Mouse (Mus musculus): ENCODE data around the gene Scyl1.

The Scyl1 gene

DNA sequence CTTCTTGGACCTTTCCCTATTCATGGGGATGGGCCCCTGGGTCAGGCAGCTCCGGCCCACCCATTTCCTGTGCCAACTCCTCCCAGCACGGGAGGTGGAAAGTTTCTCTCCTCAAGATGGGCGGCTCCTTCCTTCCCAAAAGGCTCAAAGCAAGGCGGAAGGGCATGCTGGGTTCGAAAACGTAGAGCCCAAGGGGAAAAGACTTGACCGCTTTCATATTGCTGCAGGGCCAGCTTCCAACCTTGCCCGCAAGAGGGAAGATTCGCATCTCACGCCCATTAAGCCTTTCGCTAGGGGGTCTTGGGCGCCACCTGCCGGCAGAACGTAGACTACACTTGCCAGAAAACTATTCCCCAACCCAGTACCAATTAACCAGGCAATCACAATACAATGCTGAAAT lies 43.5 kb downstream of the Scyl1 start:
- ChIA-PET POLR2A (interaction anchor here (0.5 to 5.0 kb wide), 27 partner anchors 11 to 357 kb away, joined by 3 to 23 read pairs (median 4); partner anchors contain the start of genes Map3k11 (in 2 of the 4), Pcnx3 (in 2 of the 4), Ccdc85b (in 1 of the 4) and Cdca5 (in 1 of the 4)), CTCF (interaction anchor here (0.5 to 8.3 kb wide), 52 partner anchors 8 to 656 kb away, joined by 3 to 78 read pairs (median 4); partner anchors contain the start of genes Pcnx3 (in 2 of the 4), Ap5b1 (in 1 of the 4), Cdc42ep2 (in 1 of the 4) and Cfl1 (in 1 of the 4))

DNA sequence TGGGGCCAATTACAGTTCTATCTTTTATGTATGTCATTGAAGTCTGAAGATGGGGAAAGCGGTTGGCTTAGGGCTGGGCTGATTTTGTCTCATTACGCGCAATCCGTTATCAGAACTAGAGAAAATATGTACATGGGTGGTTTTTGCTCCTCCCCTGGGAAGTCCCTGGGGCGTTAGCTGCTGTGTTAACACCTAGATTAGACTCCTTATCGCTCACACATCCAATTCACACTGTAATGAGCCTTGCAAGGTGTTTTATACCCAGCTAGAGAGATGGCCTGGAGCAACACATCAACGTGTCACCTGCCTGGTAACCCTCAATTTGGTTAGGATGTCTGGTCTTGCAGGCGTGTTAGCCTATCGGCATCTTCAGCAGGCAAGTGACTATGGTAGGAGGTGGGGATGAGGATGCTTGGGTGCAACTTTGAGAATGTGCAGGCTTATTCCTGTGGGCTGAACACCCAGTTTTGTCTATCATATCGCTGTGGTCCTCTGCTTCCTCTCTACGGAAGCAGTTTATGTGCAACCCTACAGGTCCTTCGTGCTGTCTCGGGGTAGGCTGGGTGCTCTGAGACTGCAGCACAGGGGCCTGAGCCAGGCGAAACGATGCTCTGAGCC lies 44.1 kb downstream of the Scyl1 start:
- CTCF ChIA-PET: interaction anchor here (0.5 to 8.3 kb wide), 54 partner anchors 9 to 655 kb away, joined by 3 to 78 read pairs (median 4); partner anchors contain the start of genes Ap5b1 (in 2 of the 4), Pcnx3 (in 2 of the 4), Cdc42ep2 (in 1 of the 4) and Cfl1 (in 1 of the 4)
- POLR2A ChIA-PET: interaction anchor here (0.5 to 5.0 kb wide), 34 partner anchors 7 to 358 kb away, joined by 3 to 23 read pairs (median 4); partner anchors contain the start of genes Map3k11 (in 2 of the 4), Pcnx3 (in 2 of the 4), Capn1 (in 1 of the 4) and Ccdc85b (in 1 of the 4)

DNA sequence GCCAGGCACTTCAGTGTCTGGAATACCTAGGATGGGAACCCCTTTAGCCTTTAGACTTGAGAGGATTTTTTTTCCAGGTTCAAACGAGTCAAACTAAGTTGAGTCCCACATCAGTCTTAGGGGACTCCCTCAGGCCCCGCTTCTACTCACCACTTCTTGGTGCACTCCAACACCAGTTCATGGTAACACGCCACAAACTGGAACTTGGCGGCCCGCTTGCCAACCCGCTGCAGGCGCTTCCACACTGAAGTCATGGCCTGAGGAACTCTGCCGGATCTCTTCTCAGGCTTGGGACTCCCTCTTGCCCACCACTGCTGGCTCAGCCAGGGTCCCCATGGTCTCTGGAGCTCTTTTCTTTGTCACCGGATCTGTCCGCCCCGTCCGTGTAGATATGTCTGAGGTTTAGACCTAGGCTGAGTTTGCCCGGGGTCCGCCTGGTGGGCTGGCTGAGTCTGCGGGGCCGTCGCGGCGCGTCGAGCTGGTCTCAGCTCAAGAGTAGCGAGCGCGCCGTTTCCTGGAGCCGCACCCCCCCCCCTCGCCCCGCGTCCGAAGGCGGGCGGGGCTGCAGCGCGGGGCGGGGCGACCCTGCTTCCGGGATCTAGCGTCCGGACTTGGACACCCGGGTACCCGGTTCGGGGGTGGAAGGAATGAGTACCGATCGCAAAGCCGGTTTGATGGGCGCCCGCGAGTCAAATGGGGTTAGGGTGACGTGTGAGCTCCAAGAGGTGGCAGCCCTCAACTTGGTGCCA lies 45.3 kb downstream of the Scyl1 start, which contains the start of gene Ehbp1l1:
Gene Ehbp1l1 (minus strand): TSS at position 551 of the 749 bp plus-strand sequence.
- ChIA-PET POLR2A (interaction anchor here (0.6 to 5.0 kb wide), 38 partner anchors 9 to 1852 kb away, joined by 3 to 23 read pairs (median 4); partner anchors contain the start of genes Capn1 (in 1 of the 4), Ccdc85b (in 1 of the 4), Cdca5 (in 1 of the 4) and Cfl1 (in 1 of the 4)), CTCF (interaction anchor here (0.6 to 8.3 kb wide), 19 partner anchors 10 to 355 kb away, joined by 3 to 78 read pairs (median 5); partner anchors contain the start of gene Ap5b1 (in 2 of the 4))

DNA sequence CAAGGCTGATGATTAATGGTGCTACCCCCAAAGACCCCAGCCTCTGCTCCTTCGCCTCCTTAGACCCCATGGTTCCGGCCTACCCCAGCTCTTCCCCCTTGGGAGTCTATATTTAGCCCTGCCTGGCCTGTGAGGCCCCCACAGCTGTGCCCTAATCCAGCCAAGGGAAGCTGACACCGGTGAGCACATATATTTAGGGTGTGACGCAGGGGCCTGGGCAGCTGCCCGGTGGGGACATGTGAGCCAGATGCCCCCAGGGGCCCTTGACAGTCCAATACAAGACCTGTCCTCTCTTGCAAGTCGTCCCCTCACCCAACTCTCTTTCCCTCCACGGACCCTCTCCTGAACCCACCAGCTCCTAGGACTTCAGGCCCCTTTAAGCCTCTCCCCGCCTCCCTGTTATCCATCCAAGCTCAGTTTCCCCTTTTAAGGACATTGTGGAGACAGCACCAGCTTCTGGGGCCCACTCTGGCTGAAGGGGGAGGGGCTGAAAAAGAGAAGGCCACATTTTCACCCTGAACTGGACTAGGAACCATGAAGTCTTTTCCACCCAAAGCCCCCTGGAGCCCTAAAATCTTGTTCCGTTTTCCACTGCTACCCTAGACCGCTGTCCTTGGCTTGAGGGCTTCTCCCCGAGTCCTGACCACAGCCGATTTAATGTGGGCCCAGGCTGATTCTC lies 46.1 kb downstream of the Scyl1 start:
- ChIA-PET CTCF (interaction anchor here (1.1 to 8.3 kb wide), 9 partner anchors 9 to 402 kb away, joined by 3 to 78 read pairs (median 5); partner anchors contain the start of genes Ap5b1 (in 1 of the 4) and Snx15 (in 1 of the 4)), POLR2A (interaction anchor here (0.7 to 5.0 kb wide), 25 partner anchors 9 to 268 kb away, joined by 3 to 23 read pairs (median 4); partner anchors contain the start of genes Ccdc85b (in 1 of the 4), Map3k11 (in 1 of the 4), Mus81 (in 1 of the 4) and Pcnx3 (in 1 of the 4))

DNA sequence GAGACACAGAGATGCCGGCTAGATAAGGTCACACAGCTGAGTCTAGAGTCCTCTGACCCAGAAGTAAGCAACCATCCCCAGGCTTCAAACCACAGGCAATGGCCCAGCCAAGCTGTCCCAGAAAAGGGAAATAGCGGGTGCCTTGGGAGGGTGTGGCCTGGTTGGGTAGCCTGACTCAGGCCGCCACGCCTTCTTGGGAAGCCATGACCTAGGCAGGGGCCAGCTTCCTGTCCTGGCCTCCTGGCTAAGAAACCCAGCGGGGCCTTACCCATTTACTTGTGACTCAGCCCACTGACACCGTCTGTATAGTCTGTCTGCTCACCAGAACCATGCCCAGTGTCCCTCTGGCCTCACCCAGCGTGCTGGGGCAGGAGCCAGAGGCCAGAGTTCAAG lies 46.7 kb downstream of the Scyl1 start:
- CTCF ChIA-PET: interaction anchor here (0.8 to 8.3 kb wide), 6 partner anchors 9 to 403 kb away, joined by 3 to 78 read pairs (median 4); partner anchors contain the start of gene Snx15 (in 1 of the 4)
- POLR2A ChIA-PET: interaction anchor here in 3 of 4 experiments (0.5 to 5.0 kb wide), 14 partner anchors 9 to 361 kb away, joined by 3 to 23 read pairs (median 4); partner anchors contain the start of genes Ccdc85b (in 1 of the 3) and Mus81 (in 1 of the 3)

DNA sequence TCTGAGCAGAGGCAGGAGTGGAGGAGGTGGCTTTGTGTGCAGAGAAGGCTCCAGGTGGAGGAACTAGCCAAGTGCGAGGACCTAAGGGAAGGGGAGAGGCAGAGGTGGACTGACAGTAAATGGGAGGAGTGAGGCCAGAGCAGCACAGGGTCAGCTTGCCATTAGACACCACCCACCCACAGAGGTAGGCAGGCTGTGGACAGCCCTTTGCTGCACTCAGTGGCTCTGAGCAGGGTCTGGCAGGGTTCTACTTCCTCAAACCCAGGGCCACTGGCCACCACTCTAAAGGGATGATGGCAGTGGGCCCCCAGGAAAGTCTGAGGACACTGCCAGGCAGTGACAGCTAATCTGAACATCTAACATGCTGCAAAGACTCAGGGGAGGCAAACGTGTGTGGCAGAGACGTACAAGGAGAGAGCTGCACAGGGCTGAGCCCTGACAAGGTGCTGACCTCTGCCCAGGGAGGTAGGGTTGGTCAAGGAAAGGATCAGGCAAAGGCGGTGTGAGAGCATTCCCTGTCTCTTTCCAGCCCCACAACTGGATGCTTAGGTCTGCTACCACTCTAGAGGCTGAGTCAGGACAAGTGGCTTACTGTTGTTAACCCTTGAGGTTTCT lies 47.2 kb downstream of the Scyl1 start:
- POLR2A ChIA-PET: interaction anchor here in 3 of 4 experiments (0.5 to 3.8 kb wide), 10 partner anchors 8 to 362 kb away, joined by 3 to 19 read pairs (median 4); partner anchors contain the start of gene Mus81 (in 1 of the 3)
- CTCF ChIA-PET: interaction anchor here (0.6 to 8.3 kb wide), 7 partner anchors 8 to 404 kb away, joined by 3 to 78 read pairs (median 4); partner anchors contain the start of gene Snx15 (in 1 of the 4)

DNA sequence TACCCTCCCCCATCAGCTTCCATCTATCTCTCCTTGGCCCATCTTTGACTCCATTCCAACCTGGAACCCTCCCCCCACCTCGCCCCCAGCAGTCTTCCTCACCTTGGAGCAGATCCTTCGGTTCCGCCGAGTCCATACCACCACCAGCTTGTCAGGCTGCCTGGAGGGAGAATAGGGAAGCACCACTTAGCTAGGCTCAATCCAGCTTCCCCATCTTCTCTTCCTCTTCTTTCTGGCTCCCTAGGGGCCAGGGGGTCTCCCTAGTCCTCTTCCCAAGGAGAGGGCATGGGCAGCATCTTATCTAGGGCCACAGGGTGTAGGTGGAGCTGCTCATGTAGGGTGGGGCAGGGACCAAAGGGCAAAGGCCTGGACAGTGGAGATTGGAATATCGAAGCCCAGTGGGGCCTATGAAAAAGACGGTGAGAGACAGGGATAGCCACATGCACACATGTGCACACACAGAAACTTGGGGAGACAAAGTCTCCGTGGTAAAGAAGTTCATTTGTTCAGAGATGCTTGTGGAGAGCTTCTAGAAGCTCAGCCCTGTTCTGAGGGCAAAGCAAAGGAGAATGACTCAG lies 48.3 kb downstream of the Scyl1 start:
- ChIA-PET CTCF (interaction anchor here in 1 of 4 experiments (0.7 to 8.3 kb wide), 2 partner anchors 11 to 1219 kb away, joined by 4 to 78 read pairs; partner anchors contain the start of gene Gpr137), POLR2A (interaction anchor here (0.6 to 0.8 kb wide), 5 partner anchors 18 to 166 kb away, joined by 3 to 6 read pairs (median 3); partner anchors contain the start of gene Ltbp3 (in 1 of the 4))

DNA sequence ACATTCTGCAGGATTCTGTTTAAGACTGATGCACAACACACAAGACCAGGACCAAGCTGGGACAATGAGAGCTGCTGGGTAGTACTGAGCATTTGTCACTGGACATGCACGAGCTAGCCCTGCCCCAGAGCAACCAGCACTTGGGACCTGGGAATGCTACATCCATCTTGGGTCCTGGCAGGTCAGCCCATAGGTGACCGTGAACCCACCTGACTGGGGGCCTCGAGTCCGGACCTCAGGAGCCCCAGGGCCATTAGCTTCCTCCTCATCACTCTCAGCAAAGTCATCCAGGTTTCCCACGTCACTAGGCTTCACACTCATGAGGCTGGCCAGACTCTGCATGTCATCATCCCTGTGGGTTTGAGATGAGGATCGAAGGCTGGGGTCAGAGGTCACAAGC lies 50.0 kb downstream of the Scyl1 start:
- ChIA-PET CTCF (interaction anchor here in 2 of 4 experiments (0.6 to 1.9 kb wide), 2 partner anchors 11 to 458 kb away, joined by 4 to 8 read pairs; no protein-coding TSS in a partner anchor), POLR2A (interaction anchor here in 1 of 4 experiments (1.1 kb wide), 1 partner anchor 8 kb away, joined by 3 read pairs; the partner anchor contains the start of gene Fam89b)

DNA sequence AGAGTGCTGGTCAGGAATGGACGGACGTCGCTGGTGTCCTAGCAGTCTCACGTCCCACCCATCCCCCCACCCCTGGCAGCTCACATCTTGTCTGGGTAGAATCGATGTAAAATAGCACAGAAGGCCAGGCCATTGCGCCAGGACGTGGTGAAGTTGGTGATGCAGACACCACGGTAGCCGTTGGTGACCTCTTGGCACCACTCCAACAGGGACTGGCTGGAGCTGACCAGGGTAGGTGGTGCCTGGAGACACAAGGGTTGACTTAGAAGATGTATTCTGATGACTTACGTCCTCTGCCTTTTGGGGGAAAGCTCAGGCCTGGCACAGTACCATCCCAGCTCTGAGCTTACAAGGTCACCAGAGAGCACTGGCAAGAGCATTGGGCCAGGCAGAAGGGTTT lies 54.3 kb downstream of the Scyl1 start:
- POLR2A ChIA-PET: interaction anchor here in 3 of 4 experiments (0.8 to 3.0 kb wide), 11 partner anchors 8 to 229 kb away, joined by 3 to 22 read pairs (median 6); partner anchors contain the start of genes Ehbp1l1 (in 2 of the 3), Fam89b (in 1 of the 3), Map3k11 (in 1 of the 3) and Mus81 (in 1 of the 3)
- CTCF ChIA-PET: interaction anchor here (0.6 to 3.0 kb wide), 10 partner anchors 9 to 218 kb away, joined by 3 to 29 read pairs (median 5); partner anchors contain the start of genes Ap5b1 (in 2 of the 4), Fam89b (in 2 of the 4) and Ehbp1l1 (in 1 of the 4)

DNA sequence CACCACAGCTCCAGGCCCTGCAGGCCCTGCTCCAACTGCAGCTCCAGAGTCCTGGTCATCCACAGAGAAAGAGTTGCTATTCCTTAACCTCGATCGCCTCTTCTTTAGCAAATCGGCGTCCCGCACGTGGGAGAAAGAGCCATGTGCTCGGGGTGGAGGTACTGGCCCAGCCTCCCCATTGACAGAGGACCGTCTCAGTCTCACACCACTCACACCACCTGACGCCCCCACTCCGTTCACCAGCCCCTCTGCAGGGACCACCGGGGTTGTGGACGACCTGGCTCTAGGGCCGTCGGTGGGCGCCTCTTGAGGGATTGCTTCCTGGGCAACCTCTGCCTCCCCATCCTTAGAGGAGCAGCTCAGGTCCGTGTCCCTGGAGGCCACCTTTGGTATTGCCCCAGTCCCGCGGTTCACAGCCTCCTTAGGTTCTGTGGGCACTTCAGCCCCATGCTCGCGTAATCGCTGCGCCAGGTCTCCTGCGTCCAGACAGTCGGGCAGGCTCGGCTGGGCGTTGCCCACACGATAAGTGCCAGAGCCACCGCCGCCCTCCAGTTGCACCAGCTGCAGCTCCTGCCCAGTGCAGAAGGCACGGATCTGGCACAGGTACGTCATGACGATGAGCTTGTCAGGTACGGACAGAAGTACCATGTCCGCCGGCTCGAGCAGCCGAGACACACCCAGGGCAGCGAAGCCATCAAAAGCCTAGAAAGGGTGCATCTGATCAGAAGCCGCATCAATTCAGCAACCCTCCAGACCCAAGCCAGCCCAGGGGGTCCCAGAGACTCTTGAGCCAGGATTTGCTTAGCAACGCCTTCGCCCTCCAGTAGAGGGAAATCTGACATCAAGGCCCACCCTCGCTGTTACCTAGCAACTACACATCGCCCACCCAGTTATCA lies 55.2 kb downstream of the Scyl1 start:
- POLR2A ChIA-PET: interaction anchor here (0.6 to 3.0 kb wide), 42 partner anchors 9 to 303 kb away, joined by 3 to 22 read pairs (median 3); partner anchors contain the start of genes Ehbp1l1 (in 3 of the 4), Pcnx3 (in 2 of the 4), Fam89b (in 1 of the 4) and Map3k11 (in 1 of the 4)
- CTCF ChIA-PET: interaction anchor here (0.6 to 3.0 kb wide), 29 partner anchors 8 to 208 kb away, joined by 3 to 29 read pairs (median 4); partner anchors contain the start of genes Ap5b1 (in 2 of the 4), Ehbp1l1 (in 2 of the 4), Fam89b (in 2 of the 4) and Cdc42ep2 (in 1 of the 4)

DNA sequence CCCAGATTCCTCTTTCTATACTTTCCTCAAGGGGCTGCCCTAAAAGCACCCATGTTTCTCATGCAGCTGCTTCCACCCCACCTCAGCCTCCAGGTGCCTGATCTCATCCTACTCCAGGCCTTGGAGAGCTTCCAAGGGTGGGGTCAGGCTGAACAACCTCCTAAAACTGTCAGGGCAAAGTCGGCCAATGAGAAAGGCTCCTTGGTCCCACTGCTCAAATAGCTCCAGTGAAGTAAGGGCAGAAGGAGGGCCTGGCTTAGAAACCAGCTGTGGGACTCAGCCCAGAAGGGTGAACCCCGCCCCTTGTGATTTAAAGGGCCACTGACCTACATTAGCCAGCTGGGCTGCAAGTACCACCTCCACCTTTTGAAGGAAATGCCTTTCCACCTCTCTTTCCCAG lies 57.5 kb downstream of the Scyl1 start:
- CTCF ChIA-PET: interaction anchor here (0.5 to 4.8 kb wide), 14 partner anchors 12 to 564 kb away, joined by 3 to 78 read pairs (median 5); partner anchors contain the start of genes Efemp2 (in 1 of the 4), Ehbp1l1 (in 1 of the 4), Fam89b (in 1 of the 4) and Scyl1 (in 1 of the 4)
- POLR2A ChIA-PET: interaction anchor here (0.5 to 2.6 kb wide), 21 partner anchors 9 to 405 kb away, joined by 3 to 19 read pairs (median 3); partner anchors contain the start of genes Ehbp1l1 (in 2 of the 4), Ap5b1 (in 1 of the 4), Map3k11 (in 1 of the 4) and Pcnx3 (in 1 of the 4)

DNA sequence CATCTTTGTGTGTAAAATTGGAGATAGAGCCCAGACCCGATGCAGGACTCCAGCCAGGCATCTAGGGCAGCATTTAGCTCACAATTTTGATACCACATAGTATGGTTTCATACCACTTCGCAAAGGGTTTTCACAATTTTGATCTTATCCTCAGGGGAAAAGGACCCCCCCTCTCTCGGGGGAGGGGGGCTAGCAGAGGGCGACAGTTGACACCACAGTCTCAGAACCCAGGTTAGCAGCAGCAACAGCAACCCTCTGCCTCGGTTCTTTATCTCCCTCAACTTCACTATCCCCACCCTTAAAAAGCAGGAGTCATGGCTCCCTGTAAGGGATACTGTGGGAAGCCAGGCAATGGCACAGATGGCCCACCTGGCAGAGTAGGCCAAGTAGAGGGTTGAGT lies 58.0 kb downstream of the Scyl1 start:
- POLR2A ChIA-PET: interaction anchor here (0.5 to 2.6 kb wide), 21 partner anchors 8 to 405 kb away, joined by 3 to 19 read pairs (median 4); partner anchors contain the start of genes Ehbp1l1 (in 2 of the 4), Ap5b1 (in 1 of the 4), Map3k11 (in 1 of the 4) and Pcnx3 (in 1 of the 4)
- CTCF ChIA-PET: interaction anchor here (0.6 to 4.8 kb wide), 8 partner anchors 13 to 564 kb away, joined by 3 to 78 read pairs (median 6); partner anchors contain the start of genes Ehbp1l1 (in 1 of the 4), Fam89b (in 1 of the 4) and Scyl1 (in 1 of the 4)

DNA sequence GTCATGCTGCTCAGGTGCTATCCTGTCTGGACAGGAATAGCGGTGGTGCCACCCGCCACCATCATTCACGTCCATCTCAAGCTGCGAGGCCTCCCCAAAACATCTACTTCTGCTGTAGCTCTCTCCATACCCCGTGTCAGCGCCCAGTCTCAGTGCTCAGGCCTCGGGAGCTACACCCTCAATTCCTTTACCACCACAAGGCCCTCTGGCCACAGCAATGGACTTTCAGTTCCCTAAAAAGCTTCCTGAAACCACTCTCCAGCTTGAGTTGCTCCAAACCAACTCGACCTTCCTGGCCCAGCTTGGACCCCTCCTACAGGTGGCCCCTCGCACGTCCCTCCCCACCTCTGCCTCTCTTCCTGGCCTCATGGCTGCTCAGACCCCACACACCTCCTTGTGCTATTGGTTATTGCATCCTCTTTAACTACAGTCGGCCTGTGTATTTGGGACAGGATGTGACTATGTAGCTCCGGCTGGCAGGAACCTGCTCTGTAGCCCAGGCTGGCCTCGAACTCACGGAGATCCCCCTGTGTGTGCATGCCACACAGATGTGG lies 59.2 kb downstream of the Scyl1 start:
- ChIA-PET POLR2A (interaction anchor here in 2 of 4 experiments (1.2 to 2.7 kb wide), 6 partner anchors 13 to 75 kb away, joined by 3 to 19 read pairs (median 6); partner anchors contain the start of gene Ehbp1l1 (in 2 of the 2)), CTCF (interaction anchor here (0.6 to 4.8 kb wide), 16 partner anchors 14 to 192 kb away, joined by 3 to 78 read pairs (median 5); partner anchors contain the start of genes Ehbp1l1 (in 1 of the 4) and Fam89b (in 1 of the 4))
